Mouse (Mus musculus): ENCODE measurements at regions not wholly inside any gene's neighbourhood (a gene's known extent, or its start where the extent isn't known, plus 50 kb on each side); places are given as distances from the start of the nearest gene placed in this dataset.

DNA sequence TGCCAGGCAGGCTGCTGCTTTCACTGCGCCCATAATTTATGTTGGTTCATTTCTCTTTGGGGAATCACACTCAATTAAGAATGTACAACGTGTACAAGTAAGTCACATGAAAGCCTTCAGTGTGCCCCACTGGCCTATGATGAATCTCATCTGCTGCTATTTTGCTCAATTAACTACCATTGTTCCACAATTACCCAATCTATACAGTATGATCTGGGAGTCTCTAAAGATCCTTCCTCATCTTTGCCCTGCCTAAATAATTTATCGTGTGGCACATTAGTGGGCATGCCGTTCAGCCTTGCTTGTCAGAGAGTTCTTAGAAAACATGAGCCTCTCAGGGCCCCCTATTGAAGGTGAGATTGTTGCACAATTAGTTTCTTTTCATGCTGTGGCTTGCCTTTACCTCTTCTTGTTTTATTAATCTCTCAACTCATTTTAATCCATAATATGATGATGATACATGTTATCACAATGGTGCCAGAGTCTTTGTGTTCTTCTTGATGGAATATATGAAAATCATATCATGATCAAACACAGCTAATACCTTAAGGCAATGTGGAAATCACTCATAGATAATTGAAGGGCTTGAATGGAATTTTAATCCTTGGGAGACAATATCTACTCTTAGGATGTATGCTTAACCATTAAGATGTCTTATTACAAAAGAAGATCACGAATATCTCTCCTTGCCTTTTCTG, 113.3 kb downstream of the 1190002N15Rik start:
- Histone ChIP-seq H3K36me3 (ENCODE audit: control insufficient read depth, insufficient read depth, low read length) (no peaks in the 10 kb centered on the region), H3K27me3 (ENCODE audit: control insufficient read depth, insufficient read depth, low read length) (no peaks in the 10 kb centered on the region), H3K27ac (ENCODE audit: control insufficient read depth, insufficient read depth, low read length) (no peak overlapping the region), H3K4me1 (replicated peaks; ENCODE audit: control insufficient read depth, insufficient read depth, low read length) (no peaks in the 10 kb centered on the region), H3K4me3 (ENCODE audit: control insufficient read depth, insufficient read depth, low read length) (no peak overlapping the region)
- TF ChIP-seq POLR2A (IDR thresholded peaks at IDR 0.05; ENCODE audit: control insufficient read depth, extremely low read depth, insufficient read depth, low read length, poor library complexity) (no peak), CTCF (IDR thresholded peaks at IDR 0.05; ENCODE audit: borderline replicate concordance, control insufficient read depth, extremely low read depth, insufficient read depth, low read length, poor library complexity) (no peak)
- no peak for DNase-seq
- 87% methylated on average over 5 of the region's 5 CpGs for WGBS

DNA sequence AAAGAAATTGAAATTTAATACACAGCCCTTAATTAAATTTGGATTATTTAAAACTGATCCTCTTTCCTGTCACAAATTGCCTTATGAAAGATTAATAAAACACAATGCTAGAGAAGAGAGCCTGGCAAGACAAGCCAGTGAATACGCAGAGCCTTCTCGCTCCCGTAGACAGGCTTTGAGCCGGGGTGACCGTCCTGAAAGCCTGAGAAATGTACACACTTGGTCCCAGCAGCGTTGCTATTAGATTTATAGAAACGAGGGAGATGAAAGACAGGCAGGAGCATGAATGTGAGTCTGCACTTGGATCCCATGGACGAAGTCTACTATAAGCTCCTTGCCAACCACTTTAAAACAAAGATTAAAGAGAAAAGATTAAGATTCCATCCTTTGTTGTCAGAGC, 127.3 kb downstream of the 1190002N15Rik start:
- DNase-seq: no peak
- H3K4me1 ChIP-seq (replicated peaks; ENCODE audit: control insufficient read depth, insufficient read depth, low read length): no peaks in the 10 kb centered on the region
- H3K27me3 ChIP-seq (ENCODE audit: control insufficient read depth, insufficient read depth, low read length): no peaks in the 10 kb centered on the region
- no peak for TF ChIP-seq POLR2A (IDR thresholded peaks at IDR 0.05; ENCODE audit: control insufficient read depth, extremely low read depth, insufficient read depth, low read length, poor library complexity)
- TF ChIP-seq CTCF (IDR thresholded peaks at IDR 0.05; ENCODE audit: borderline replicate concordance, control insufficient read depth, extremely low read depth, insufficient read depth, low read length, poor library complexity): no peak
- 91% methylated on average over 8 of the region's 8 CpGs for WGBS
- no peak overlapping the region for H3K27ac ChIP-seq (ENCODE audit: control insufficient read depth, insufficient read depth, low read length)
- no peaks in the 10 kb centered on the region for H3K36me3 ChIP-seq (ENCODE audit: control insufficient read depth, insufficient read depth, low read length)
- no peak overlapping the region for H3K4me3 ChIP-seq (ENCODE audit: control insufficient read depth, insufficient read depth, low read length)

DNA sequence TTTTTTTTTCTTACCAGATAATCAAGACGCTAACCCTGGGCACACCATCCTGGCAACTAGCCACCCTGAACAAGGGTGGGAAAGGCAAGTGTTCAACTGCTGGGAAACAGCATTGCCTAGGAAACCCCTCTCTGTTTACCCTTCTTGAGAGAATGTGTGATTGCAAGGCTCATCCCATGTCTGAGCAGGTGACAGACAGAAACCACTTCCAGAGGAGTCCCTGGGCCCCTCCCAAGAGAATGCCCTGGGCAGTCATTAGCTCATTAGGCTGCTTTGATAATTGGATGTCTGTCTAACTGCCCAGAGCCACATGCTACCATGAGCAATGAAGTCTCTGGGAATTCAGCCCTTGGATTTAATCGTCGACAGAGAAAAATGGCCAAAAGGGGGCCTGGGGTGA, 127.8 kb downstream of the 1190002N15Rik start:
- Histone ChIP-seq H3K4me3 (ENCODE audit: control insufficient read depth, insufficient read depth, low read length) (no peak overlapping the region), H3K4me1 (replicated peaks; ENCODE audit: control insufficient read depth, insufficient read depth, low read length) (no peaks in the 10 kb centered on the region), H3K27ac (ENCODE audit: control insufficient read depth, insufficient read depth, low read length) (no peak overlapping the region), H3K27me3 (ENCODE audit: control insufficient read depth, insufficient read depth, low read length) (no peaks in the 10 kb centered on the region), H3K36me3 (ENCODE audit: control insufficient read depth, insufficient read depth, low read length) (no peaks in the 10 kb centered on the region)
- DNase-seq: no peak
- no peak for TF ChIP-seq POLR2A (IDR thresholded peaks at IDR 0.05; ENCODE audit: control insufficient read depth, extremely low read depth, insufficient read depth, low read length, poor library complexity)
- no peak for TF ChIP-seq CTCF (IDR thresholded peaks at IDR 0.05; ENCODE audit: borderline replicate concordance, control insufficient read depth, extremely low read depth, insufficient read depth, low read length, poor library complexity)
- WGBS: 81% methylated on average over 3 of the region's 3 CpGs

DNA sequence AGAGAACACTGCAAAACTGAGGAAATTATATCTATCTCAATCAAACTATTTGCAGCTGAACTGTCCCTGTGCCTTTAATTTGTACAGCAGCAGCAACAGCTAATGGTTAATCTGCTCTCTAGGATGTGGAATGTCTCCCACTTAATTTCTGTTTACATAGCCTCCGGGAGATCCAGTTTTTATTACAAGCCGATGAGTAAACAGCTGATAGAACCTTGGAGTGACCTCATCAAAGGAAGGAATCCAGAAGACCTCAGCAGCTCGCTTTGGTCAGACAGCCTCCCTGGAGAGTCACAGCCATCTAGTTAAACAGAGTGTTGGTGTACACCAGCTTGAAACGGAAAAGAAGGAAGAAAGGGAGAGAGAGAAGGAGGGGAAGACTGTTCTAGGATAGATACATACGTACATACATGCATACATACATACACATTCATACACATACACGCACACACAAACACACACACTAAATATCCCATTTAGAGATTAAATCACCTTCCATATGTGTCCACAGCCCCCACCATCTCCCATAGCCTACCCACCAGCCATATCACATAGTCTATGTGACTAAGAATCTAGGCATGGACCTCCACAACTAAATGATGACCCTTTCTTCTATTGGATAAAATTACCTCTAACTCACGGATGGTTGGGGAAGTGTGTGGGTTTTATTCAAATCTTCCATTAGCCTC, 129.1 kb downstream of the 1190002N15Rik start:
- Histone ChIP-seq H3K4me1 (replicated peaks; ENCODE audit: control insufficient read depth, insufficient read depth, low read length) (no peaks in the 10 kb centered on the region), H3K4me3 (ENCODE audit: control insufficient read depth, insufficient read depth, low read length) (no peak overlapping the region), H3K36me3 (ENCODE audit: control insufficient read depth, insufficient read depth, low read length) (no peaks in the 10 kb centered on the region), H3K27me3 (ENCODE audit: control insufficient read depth, insufficient read depth, low read length) (no peaks in the 10 kb centered on the region), H3K27ac (ENCODE audit: control insufficient read depth, insufficient read depth, low read length) (no peak overlapping the region)
- no peak for DNase-seq
- TF ChIP-seq POLR2A (IDR thresholded peaks at IDR 0.05; ENCODE audit: control insufficient read depth, extremely low read depth, insufficient read depth, low read length, poor library complexity) (no peak), CTCF (IDR thresholded peaks at IDR 0.05; ENCODE audit: borderline replicate concordance, control insufficient read depth, extremely low read depth, insufficient read depth, low read length, poor library complexity) (no peak)
- 59% methylated on average over 7 of the region's 7 CpGs for WGBS

DNA sequence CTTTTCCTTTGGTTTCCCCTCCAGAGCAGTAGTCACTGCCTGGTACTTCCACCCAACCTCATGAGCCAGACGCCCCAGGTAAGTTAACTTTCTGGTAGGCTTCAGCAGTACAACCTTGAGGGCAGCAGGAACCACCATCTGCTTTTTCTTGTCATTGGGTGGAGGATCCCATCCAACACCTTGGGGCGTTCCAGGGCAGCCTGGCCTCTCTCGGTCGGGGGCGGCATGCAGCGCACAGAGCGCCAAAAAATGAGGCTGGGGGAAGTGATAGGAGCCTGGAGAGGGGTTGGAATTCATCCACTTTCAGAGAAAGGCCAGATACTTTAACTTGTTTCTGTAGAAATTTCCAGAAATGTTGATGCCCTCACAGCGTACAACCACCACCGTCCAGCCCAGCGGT, 130.2 kb downstream of the 1190002N15Rik start:
- Histone ChIP-seq H3K27me3 (ENCODE audit: control insufficient read depth, insufficient read depth, low read length) (no peaks in the 10 kb centered on the region), H3K36me3 (ENCODE audit: control insufficient read depth, insufficient read depth, low read length) (no peaks in the 10 kb centered on the region), H3K4me1 (replicated peaks; ENCODE audit: control insufficient read depth, insufficient read depth, low read length) (no peaks in the 10 kb centered on the region), H3K27ac (ENCODE audit: control insufficient read depth, insufficient read depth, low read length) (no peak overlapping the region), H3K4me3 (ENCODE audit: control insufficient read depth, insufficient read depth, low read length) (no peak overlapping the region)
- TF ChIP-seq POLR2A (IDR thresholded peaks at IDR 0.05; ENCODE audit: control insufficient read depth, extremely low read depth, insufficient read depth, low read length, poor library complexity) (no peak), CTCF (IDR thresholded peaks at IDR 0.05; ENCODE audit: borderline replicate concordance, control insufficient read depth, extremely low read depth, insufficient read depth, low read length, poor library complexity) (no peak)
- DNase-seq: no peak
- 96% methylated on average over 10 of the region's 10 CpGs for WGBS

DNA sequence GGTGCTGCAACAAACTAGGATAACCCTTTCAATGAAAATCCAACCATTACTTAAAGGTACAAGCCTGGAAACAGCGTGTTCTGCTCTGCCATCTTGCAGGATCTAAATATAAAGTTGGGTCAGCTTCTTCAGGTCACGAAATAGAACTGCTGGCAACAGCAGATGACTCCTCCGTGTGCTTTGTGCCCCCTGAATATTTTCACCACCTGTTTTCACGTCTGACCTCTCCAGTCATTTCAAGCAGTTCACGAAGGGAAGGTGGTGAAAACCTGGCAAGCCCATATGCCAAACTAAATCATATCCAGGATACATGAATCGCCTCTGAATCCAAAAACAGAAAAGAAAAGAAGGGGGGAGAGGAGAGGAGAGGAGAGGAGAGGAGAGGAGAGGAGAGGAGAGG, 133.3 kb downstream of the 1190002N15Rik start:
- Histone ChIP-seq H3K4me3 (ENCODE audit: control insufficient read depth, insufficient read depth, low read length) (no peak overlapping the region), H3K4me1 (replicated peaks; ENCODE audit: control insufficient read depth, insufficient read depth, low read length) (no peaks in the 10 kb centered on the region), H3K27me3 (ENCODE audit: control insufficient read depth, insufficient read depth, low read length) (no peaks in the 10 kb centered on the region), H3K36me3 (ENCODE audit: control insufficient read depth, insufficient read depth, low read length) (no peaks in the 10 kb centered on the region), H3K27ac (ENCODE audit: control insufficient read depth, insufficient read depth, low read length) (no peak overlapping the region)
- no peak for TF ChIP-seq POLR2A (IDR thresholded peaks at IDR 0.05; ENCODE audit: control insufficient read depth, extremely low read depth, insufficient read depth, low read length, poor library complexity)
- no peak for TF ChIP-seq CTCF (IDR thresholded peaks at IDR 0.05; ENCODE audit: borderline replicate concordance, control insufficient read depth, extremely low read depth, insufficient read depth, low read length, poor library complexity)
- DNase-seq: no peak
- WGBS: 86% methylated on average over 6 of the region's 6 CpGs

Measured in thymus, adult 2 months (tissue).